In genomic region chr2:31278483-31278882, GRCm38 (mm10) we compare ENCODE assay signal across 23 mouse cellular contexts. TPM values are rescaled to one million over a fixed set of nuclear protein-coding genes. Genes with fewer than 3 reads are reported as not detected.
DNase-seq lines count a peak whose midpoint lies in the region; ATAC-seq and TF ChIP-seq lines count a peak whose summit lies in the region.
"Had no signal": no experiment of that assay in that cellular context is flagged by ENCODE, and none has a peak within 500 bp of the region (broad histone marks: within the 10 kb centered on the region; RNA-seq: fewer than 3 reads in every experiment).

No protein-coding gene starts in this region.

- H3K27me3 ChIP-seq in embryonic facial prominence, embryonic 13.5 days: no peaks in the 10 kb centered on the region
- H3K27me3 ChIP-seq in embryonic facial prominence, embryonic 10.5 days (replicated peaks; ENCODE audit: low read depth, poor library complexity, severe bottlenecking): no peaks in the 10 kb centered on the region
- no peaks in the 10 kb centered on the region for H3K27me3 ChIP-seq in heart, embryonic 16.5 days (ENCODE audit: control insufficient read depth, insufficient read depth, low read length)
- H3K27me3 ChIP-seq in heart, embryonic 11.5 days (ENCODE audit: control insufficient read depth, insufficient read depth, low read length): no peaks in the 10 kb centered on the region
- no peaks in the 10 kb centered on the region for H3K27me3 ChIP-seq in midbrain, embryonic 13.5 days
- H3K27me3 ChIP-seq in midbrain, embryonic 14.5 days (ENCODE audit: control insufficient read depth, insufficient read depth, low read length): no peaks in the 10 kb centered on the region
- no peaks in the 10 kb centered on the region for H3K27me3 ChIP-seq in forebrain, embryonic 16.5 days (replicated peaks; ENCODE audit: control insufficient read depth, insufficient read depth, low read length)
- H3K27me3 ChIP-seq in intestine, postnatal 0 days (replicated peaks; ENCODE audit: control insufficient read depth, insufficient read depth, low read length): no peaks in the 10 kb centered on the region
- H3K27me3 ChIP-seq: intestine, embryonic 15.5 days had no signal

- no peak overlapping the region for H3K27ac ChIP-seq in embryonic facial prominence, embryonic 13.5 days
- H3K27ac ChIP-seq in embryonic facial prominence, embryonic 10.5 days (replicated peaks): no peak overlapping the region
- H3K27ac ChIP-seq in heart, embryonic 16.5 days (ENCODE audit: low read length): no peak overlapping the region
- no peak overlapping the region for H3K27ac ChIP-seq in heart, embryonic 11.5 days (ENCODE audit: low read depth, low read length)
- no peak overlapping the region for H3K27ac ChIP-seq in midbrain, embryonic 13.5 days
- no peak overlapping the region for H3K27ac ChIP-seq in midbrain, embryonic 14.5 days (replicated peaks; ENCODE audit: low read depth, low read length)
- no peak overlapping the region for H3K27ac ChIP-seq in forebrain, embryonic 16.5 days (ENCODE audit: low read length)
- H3K27ac ChIP-seq in intestine, postnatal 0 days (ENCODE audit: low read depth, low read length): no peak overlapping the region
- H3K27ac ChIP-seq: intestine, embryonic 15.5 days had no signal

- no peaks in the 10 kb centered on the region for H3K4me1 ChIP-seq in embryonic facial prominence, embryonic 13.5 days
- H3K4me1 ChIP-seq in embryonic facial prominence, embryonic 10.5 days: no peaks in the 10 kb centered on the region
- H3K4me1 ChIP-seq in heart, embryonic 16.5 days (ENCODE audit: control insufficient read depth, insufficient read depth, low read length): peaks cover 8% of the 10 kb centered on the region; the same call in 1 of the 2 replicates
- H3K4me1 ChIP-seq in heart, embryonic 11.5 days (ENCODE audit: control insufficient read depth, insufficient read depth, low read length): peaks cover 2% of the 10 kb centered on the region; the same call in 1 of the 2 replicates
- peaks cover 8% of the 10 kb centered on the region; the same call in 1 of the 2 replicates for H3K4me1 ChIP-seq in midbrain, embryonic 13.5 days (replicated peaks)
- no peaks in the 10 kb centered on the region for H3K4me1 ChIP-seq in midbrain, embryonic 14.5 days (ENCODE audit: control insufficient read depth, insufficient read depth, low read length)
- peaks cover 19% of the 10 kb centered on the region; the same call in 1 of the 2 replicates for H3K4me1 ChIP-seq in forebrain, embryonic 16.5 days (replicated peaks; ENCODE audit: control insufficient read depth, insufficient read depth, low read length)
- no peaks in the 10 kb centered on the region for H3K4me1 ChIP-seq in intestine, postnatal 0 days (replicated peaks; ENCODE audit: control insufficient read depth, insufficient read depth, low read length)
- H3K4me1 ChIP-seq: intestine, embryonic 15.5 days; megakaryocyte, embryonic 14.5 days had no signal

- H3K4me3 ChIP-seq in embryonic facial prominence, embryonic 13.5 days: no peak overlapping the region
- no peak overlapping the region for H3K4me3 ChIP-seq in embryonic facial prominence, embryonic 10.5 days
- no peak overlapping the region for H3K4me3 ChIP-seq in heart, embryonic 16.5 days (ENCODE audit: low read length)
- no peak overlapping the region for H3K4me3 ChIP-seq in heart, embryonic 11.5 days (ENCODE audit: low read depth, low read length)
- H3K4me3 ChIP-seq in midbrain, embryonic 13.5 days (replicated peaks): no peak overlapping the region
- H3K4me3 ChIP-seq in midbrain, embryonic 14.5 days (replicated peaks; ENCODE audit: low read depth, low read length): no peak overlapping the region
- H3K4me3 ChIP-seq in forebrain, embryonic 16.5 days (replicated peaks; ENCODE audit: low read length): no peak overlapping the region
- H3K4me3 ChIP-seq in intestine, postnatal 0 days (ENCODE audit: low read depth, low read length): no peak overlapping the region
- H3K4me3 ChIP-seq: intestine, embryonic 15.5 days; megakaryocyte, embryonic 14.5 days had no signal

- H3K4me2 ChIP-seq in embryonic facial prominence, embryonic 13.5 days: no peak overlapping the region
- no peak overlapping the region for H3K4me2 ChIP-seq in heart, embryonic 16.5 days (ENCODE audit: low read depth, low read length)
- H3K4me2 ChIP-seq in heart, embryonic 11.5 days: no peak overlapping the region
- no peak overlapping the region for H3K4me2 ChIP-seq in midbrain, embryonic 13.5 days (replicated peaks)
- no peak overlapping the region for H3K4me2 ChIP-seq in midbrain, embryonic 14.5 days (ENCODE audit: low read length)
- no peak overlapping the region for H3K4me2 ChIP-seq in forebrain, embryonic 16.5 days (ENCODE audit: low read length)
- no peak overlapping the region for H3K4me2 ChIP-seq in intestine, postnatal 0 days (replicated peaks; ENCODE audit: low read depth)
- H3K4me2 ChIP-seq: intestine, embryonic 15.5 days; liver, embryonic 11.5 days had no signal

- no peaks in the 10 kb centered on the region for H3K9me3 ChIP-seq in embryonic facial prominence, embryonic 13.5 days
- no peaks in the 10 kb centered on the region for H3K9me3 ChIP-seq in embryonic facial prominence, embryonic 10.5 days
- H3K9me3 ChIP-seq in heart, embryonic 16.5 days (replicated peaks; ENCODE audit: control insufficient read depth, low read length): no peaks in the 10 kb centered on the region
- no peaks in the 10 kb centered on the region for H3K9me3 ChIP-seq in heart, embryonic 11.5 days (replicated peaks; ENCODE audit: control insufficient read depth, low read length)
- no peaks in the 10 kb centered on the region for H3K9me3 ChIP-seq in midbrain, embryonic 13.5 days
- H3K9me3 ChIP-seq in midbrain, embryonic 14.5 days (ENCODE audit: control insufficient read depth, low read length): no peaks in the 10 kb centered on the region
- no peaks in the 10 kb centered on the region for H3K9me3 ChIP-seq in forebrain, embryonic 16.5 days (ENCODE audit: control insufficient read depth, low read length)
- H3K9me3 ChIP-seq in intestine, postnatal 0 days (ENCODE audit: control insufficient read depth): no peaks in the 10 kb centered on the region
- H3K9me3 ChIP-seq: intestine, embryonic 15.5 days; megakaryocyte, embryonic 14.5 days had no signal

- no peak for TF ChIP-seq CTCF in intestine, postnatal 0 days (IDR thresholded peaks at IDR 0.05; ENCODE audit: low read depth)

- H3K36me3 ChIP-seq in embryonic facial prominence, embryonic 13.5 days: peaks cover 60% of the 10 kb centered on the region
- peaks cover 92% of the 10 kb centered on the region for H3K36me3 ChIP-seq in embryonic facial prominence, embryonic 10.5 days (replicated peaks)
- H3K36me3 ChIP-seq in heart, embryonic 16.5 days (ENCODE audit: control insufficient read depth, insufficient read depth): peaks cover 7% of the 10 kb centered on the region
- H3K36me3 ChIP-seq in heart, embryonic 11.5 days (ENCODE audit: control insufficient read depth, insufficient read depth, low read length): peaks cover 2% of the 10 kb centered on the region; the same call in 1 of the 2 replicates
- H3K36me3 ChIP-seq in midbrain, embryonic 13.5 days: peaks cover 57% of the 10 kb centered on the region
- H3K36me3 ChIP-seq in midbrain, embryonic 14.5 days (ENCODE audit: control insufficient read depth, insufficient read depth, low read length): peaks cover 48% of the 10 kb centered on the region
- H3K36me3 ChIP-seq in forebrain, embryonic 16.5 days (ENCODE audit: control insufficient read depth, insufficient read depth): peaks cover 8% of the 10 kb centered on the region; the same call in 1 of the 2 replicates
- H3K36me3 ChIP-seq in intestine, postnatal 0 days (ENCODE audit: control insufficient read depth, insufficient read depth): peaks cover 8% of the 10 kb centered on the region; the same call in 1 of the 2 replicates

- no peak for ATAC-seq in embryonic facial prominence, embryonic 13.5 days (ENCODE audit: insufficient number of reproducible peaks, insufficient read depth, low FRiP score, low TSS enrichment, low read depth)
- ATAC-seq in heart, embryonic 16.5 days (replicated peaks; ENCODE audit: extremely low read depth, insufficient read depth, low FRiP score): 0 out of 2 replicates have a peak, but pooled peaks have one; percentile 7
- ATAC-seq in heart, embryonic 11.5 days (replicated peaks; ENCODE audit: insufficient number of reproducible peaks, low FRiP score, low TSS enrichment): no peak
- ATAC-seq in midbrain, embryonic 13.5 days: no peak
- no peak for ATAC-seq in midbrain, embryonic 14.5 days (ENCODE audit: low FRiP score, low TSS enrichment)
- peak; percentile 32; the same call in 1 of the 2 replicates for ATAC-seq in forebrain, embryonic 16.5 days
- ATAC-seq in intestine, postnatal 0 days: no peak
- ATAC-seq: intestine, embryonic 15.5 days; midbrain, embryonic 16.5 days had no signal

- no peak for DNase-seq in embryonic facial prominence, embryonic 10.5 days (ENCODE audit: low spot score)
- no peak for DNase-seq in midbrain, embryonic 14.5 days
- DNase-seq: adrenal gland, postnatal 14 days; cerebellum, adult 8-10 months; embryo, embryonic 11 days; heart, adult 18-20 months; kidney, postnatal 4 days; lung, adult 2 months; retina, postnatal 1 day; thymus, postnatal 14 days had no signal

- H3K9ac ChIP-seq in embryonic facial prominence, embryonic 13.5 days: 0 out of 2 replicates have a peak overlapping the region, but pooled peaks have one; percentile 28
- no peak overlapping the region for H3K9ac ChIP-seq in heart, embryonic 16.5 days (ENCODE audit: low read length)
- H3K9ac ChIP-seq in heart, embryonic 11.5 days (ENCODE audit: low read depth, low read length): no peak overlapping the region
- H3K9ac ChIP-seq in midbrain, embryonic 13.5 days (replicated peaks): peak overlapping the region; percentile 20; the same call in 1 of the 2 replicates
- H3K9ac ChIP-seq in midbrain, embryonic 14.5 days (replicated peaks; ENCODE audit: low read length): no peak overlapping the region
- no peak overlapping the region for H3K9ac ChIP-seq in forebrain, embryonic 16.5 days (replicated peaks; ENCODE audit: low read depth, low read length)
- no peak overlapping the region for H3K9ac ChIP-seq in intestine, postnatal 0 days (ENCODE audit: low read depth, low read length)
- H3K9ac ChIP-seq: intestine, embryonic 15.5 days had no signal

- 81% methylated on average over 5 of the region's 5 CpGs for WGBS in embryonic facial prominence, embryonic 13.5 days
- WGBS in embryonic facial prominence, embryonic 10.5 days: 86% methylated on average over 5 of the region's 5 CpGs
- WGBS in heart, embryonic 16.5 days: 61% methylated on average over 5 of the region's 5 CpGs
- WGBS in heart, embryonic 11.5 days (ENCODE audit: insufficient replicate concordance): 71% methylated on average over 5 of the region's 5 CpGs
- WGBS in midbrain, embryonic 13.5 days: 54% methylated on average over 5 of the region's 5 CpGs
- WGBS in midbrain, embryonic 14.5 days: 57% methylated on average over 5 of the region's 5 CpGs
- 32% methylated on average over 4 of the region's 5 CpGs for WGBS in forebrain, embryonic 16.5 days
- 86% methylated on average over 5 of the region's 5 CpGs for WGBS in intestine, postnatal 0 days

RNA-seq across cellular contexts. Expression of gene Ncs1, which starts 32.9 kb away (rescaled TPM):
- 45.7 and 47.9 TPM in 2 replicates for polyA plus RNA-seq in embryonic facial prominence, embryonic 13.5 days (2015; fragmentation: Nextera tagmentation; extraction: Ambion mirVana)
- 66.0 and 66.5 TPM in 2 replicates for polyA plus RNA-seq in embryonic facial prominence, embryonic 10.5 days (2016; fragmentation: Nextera tagmentation; extraction: Ambion mirVana)
- 29.4 and 32.1 TPM in 2 replicates for polyA plus RNA-seq in heart, embryonic 16.5 days (2015; fragmentation: Nextera tagmentation; extraction: Ambion mirVana)
- polyA plus RNA-seq in heart, embryonic 11.5 days (2014; fragmentation: Nextera tagmentation; extraction: Ambion mirVana): 42.8 and 46.5 TPM in 2 replicates
- 116 and 120 TPM in 2 replicates for polyA plus RNA-seq in midbrain, embryonic 13.5 days (2015; fragmentation: Nextera tagmentation; extraction: Ambion mirVana)
- 167 and 185 TPM in 2 replicates for polyA plus RNA-seq in midbrain, embryonic 14.5 days (2014; fragmentation: Nextera tagmentation; extraction: Ambion mirVana)
- polyA plus RNA-seq in forebrain, embryonic 16.5 days (2015; fragmentation: Nextera tagmentation; extraction: Ambion mirVana): 112 and 119 TPM in 2 replicates
- 8.4 and 8.5 TPM in 2 replicates for polyA plus RNA-seq in intestine, postnatal 0 days (2015; fragmentation: Nextera tagmentation; extraction: Ambion mirVana)

RNA-seq across cellular contexts. Expression of gene Hmcn2, which starts 35.7 kb away (rescaled TPM):
- polyA plus RNA-seq in embryonic facial prominence, embryonic 13.5 days (2015; fragmentation: Nextera tagmentation; extraction: Ambion mirVana): 0.22 TPM in 1 of 2 replicates, not detected in the other
- 0.15 TPM in 1 of 2 replicates, not detected in the other for polyA plus RNA-seq in embryonic facial prominence, embryonic 10.5 days (2016; fragmentation: Nextera tagmentation; extraction: Ambion mirVana)
- polyA plus RNA-seq in heart, embryonic 16.5 days (2015; fragmentation: Nextera tagmentation; extraction: Ambion mirVana): 1.1 and 1.3 TPM in 2 replicates
- polyA plus RNA-seq in heart, embryonic 11.5 days (2014; fragmentation: Nextera tagmentation; extraction: Ambion mirVana): 0.27 TPM in 1 of 2 replicates, not detected in the other
- 0.05 and 0.15 TPM in 2 replicates for polyA plus RNA-seq in midbrain, embryonic 13.5 days (2015; fragmentation: Nextera tagmentation; extraction: Ambion mirVana)
- 0.08 and 0.22 TPM in 2 replicates for polyA plus RNA-seq in midbrain, embryonic 14.5 days (2014; fragmentation: Nextera tagmentation; extraction: Ambion mirVana)
- 0.11 and 0.22 TPM in 2 replicates for polyA plus RNA-seq in forebrain, embryonic 16.5 days (2015; fragmentation: Nextera tagmentation; extraction: Ambion mirVana)
- 5.5 and 8.1 TPM in 2 replicates for polyA plus RNA-seq in intestine, postnatal 0 days (2015; fragmentation: Nextera tagmentation; extraction: Ambion mirVana)
- polyA plus RNA-seq: hindbrain, embryonic 11.5 days; kidney, embryonic 14.5 days; limb, embryonic 11.5 days had no signal

Comparison
In these comparisons a context has a peak if more than half of its experiments do, and no peak if none do; other contexts are left out.
1. ATAC-seq: peak in heart, embryonic 16.5 days (single experiment) and forebrain, embryonic 16.5 days (single experiment); none in embryonic facial prominence, embryonic 13.5 days (single experiment), heart, embryonic 11.5 days (single experiment), midbrain, embryonic 13.5 days (single experiment), midbrain, embryonic 14.5 days (single experiment) and intestine, postnatal 0 days (single experiment).
2. H3K9ac ChIP-seq: peak in embryonic facial prominence, embryonic 13.5 days (single experiment) and midbrain, embryonic 13.5 days (single experiment); none in heart, embryonic 16.5 days (single experiment), heart, embryonic 11.5 days (single experiment), midbrain, embryonic 14.5 days (single experiment), forebrain, embryonic 16.5 days (single experiment) and intestine, postnatal 0 days (single experiment).